Mouse (Mus musculus) lung, postnatal 25 days (tissue): ENCODE data around the gene Cfap69.

Source experiments
- DNase-seq: peaks from one replicate; pipeline ENCODE4 v3.0.0; 2022; ENCODE audit warnings: low spot score

Gene Cfap69

DNA sequence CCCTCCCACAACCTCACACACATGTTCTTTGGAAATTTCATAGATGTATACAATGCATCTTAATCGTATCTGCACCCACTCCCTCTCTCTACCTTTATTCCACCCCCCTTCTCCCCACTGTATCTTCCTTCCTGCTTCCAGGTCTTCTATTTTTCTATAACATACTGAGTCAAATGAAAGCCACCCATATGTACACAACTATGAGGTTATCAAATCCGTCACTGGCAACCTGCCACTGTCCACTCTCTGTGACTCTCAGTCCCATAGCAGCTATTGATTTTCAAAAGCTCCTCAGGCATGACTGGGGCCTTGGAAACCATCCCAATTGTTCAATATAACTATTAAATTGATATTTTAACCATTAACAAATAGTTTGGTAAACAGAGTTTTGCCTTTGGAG, 6.1 kb downstream of the Cfap69 start:
- no peak for DNase-seq

DNA sequence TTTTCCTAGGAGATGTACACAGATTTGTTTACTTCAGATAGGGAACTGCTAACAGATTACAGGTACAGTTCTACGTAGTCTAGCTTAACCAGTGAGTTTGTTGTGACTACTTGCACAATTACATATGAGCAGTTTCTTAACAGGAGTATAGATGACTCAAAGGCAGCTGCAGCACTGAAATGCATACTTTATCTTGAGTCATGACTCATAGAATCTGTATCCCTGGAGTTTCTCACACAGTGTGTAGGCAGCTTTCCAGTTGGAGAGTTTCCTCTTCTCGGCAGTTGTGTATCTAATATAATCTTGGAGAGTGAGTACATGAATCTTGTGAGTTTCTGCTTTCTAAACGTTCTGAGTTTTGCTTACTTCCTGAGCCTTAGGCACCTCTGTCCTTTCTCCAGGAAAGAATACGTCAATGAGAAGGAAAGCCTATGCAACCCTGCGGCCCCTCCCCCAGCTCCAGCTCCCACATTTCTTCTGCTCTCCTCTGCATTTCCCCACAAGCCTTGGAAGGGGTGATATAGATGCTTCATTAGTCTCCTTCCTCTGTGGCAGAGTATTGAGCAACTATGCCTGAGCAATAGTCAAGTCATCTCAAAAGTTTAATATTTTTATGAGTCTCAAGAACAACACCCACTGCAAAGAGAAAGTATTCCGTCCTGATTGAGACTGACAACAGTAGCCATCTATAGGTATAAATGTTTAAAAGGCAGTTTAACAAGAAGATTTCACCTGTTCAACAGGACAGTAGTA, 15.0 kb downstream of the Cfap69 start:
- no peak for DNase-seq

DNA sequence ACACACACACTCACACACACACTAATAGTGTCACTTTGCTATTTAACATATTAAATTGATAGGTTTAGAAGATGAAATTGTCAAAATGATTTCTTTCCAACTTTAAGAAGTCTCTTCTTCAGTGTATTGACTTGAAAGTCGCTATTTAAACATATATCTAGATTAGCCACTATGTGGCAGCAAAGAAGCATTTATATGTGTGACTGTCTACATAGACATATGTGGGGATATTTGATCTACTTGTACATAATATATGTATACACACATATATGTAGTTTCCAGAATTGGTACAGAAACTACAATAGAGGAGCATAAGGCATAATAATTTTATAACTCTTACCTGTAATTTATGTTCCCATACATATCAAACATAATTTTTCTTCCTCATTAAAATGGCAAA, 17.9 kb downstream of the Cfap69 start:
- DNase-seq = no peak

DNA sequence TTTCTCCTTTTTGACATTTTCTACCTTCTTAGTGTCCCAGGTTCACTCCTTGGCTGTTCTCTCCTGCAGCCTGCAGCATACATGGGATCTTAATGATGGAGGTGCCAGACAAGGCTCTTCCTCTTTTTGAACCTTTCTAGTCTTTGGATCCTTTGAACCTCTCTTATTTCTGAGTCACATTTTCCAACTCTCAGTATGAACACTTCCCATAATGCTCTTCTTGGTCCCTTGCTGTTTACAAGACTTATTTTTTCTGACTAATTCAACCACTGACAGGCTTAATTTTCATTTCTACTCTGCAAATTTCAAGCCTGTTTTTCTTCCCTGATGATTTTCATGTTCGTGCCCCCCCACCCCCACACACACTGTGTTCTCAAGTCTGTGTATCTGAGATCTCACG, 25.5 kb downstream of the Cfap69 start:
- no peak for DNase-seq

DNA sequence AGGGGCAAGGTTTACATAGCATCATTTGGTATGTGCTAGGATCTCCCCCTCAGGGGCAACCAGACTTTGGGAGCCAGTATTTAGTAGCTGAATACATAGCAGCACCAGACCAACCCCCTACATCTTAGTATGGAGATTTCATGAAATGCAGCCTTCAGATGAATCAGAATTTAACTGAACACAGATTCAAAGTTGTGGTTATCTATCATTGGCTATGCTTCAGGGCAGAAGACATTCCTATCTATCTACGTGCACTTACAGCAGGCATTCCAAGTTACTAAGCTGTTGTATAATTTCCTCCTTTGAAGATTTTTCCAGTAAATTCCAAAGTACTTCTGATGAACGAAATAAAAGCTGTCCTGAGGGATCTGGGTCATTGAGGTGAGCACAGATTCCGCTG, 38.5 kb downstream of the Cfap69 start:
- no peak for DNase-seq

DNA sequence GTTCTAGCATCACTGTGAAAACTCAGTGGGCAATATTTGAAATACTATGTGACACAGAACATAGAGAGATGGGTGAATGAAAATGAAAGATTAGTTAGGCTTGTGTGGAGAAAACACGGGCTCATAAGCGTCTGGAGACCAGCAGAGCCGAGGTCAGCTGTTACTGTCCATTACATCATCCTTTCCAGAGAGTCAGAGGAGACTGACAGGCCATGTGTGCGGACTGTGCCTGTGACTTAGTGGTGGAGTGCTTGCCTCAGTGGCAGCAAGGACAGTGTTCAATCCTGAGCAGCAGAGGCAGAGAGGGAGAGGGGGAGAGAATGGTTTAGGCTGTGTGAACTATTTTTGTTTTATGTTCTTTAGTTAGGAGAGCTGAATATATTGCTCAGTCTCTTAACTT, 45.7 kb downstream of the Cfap69 start:
- no peak for DNase-seq

DNA sequence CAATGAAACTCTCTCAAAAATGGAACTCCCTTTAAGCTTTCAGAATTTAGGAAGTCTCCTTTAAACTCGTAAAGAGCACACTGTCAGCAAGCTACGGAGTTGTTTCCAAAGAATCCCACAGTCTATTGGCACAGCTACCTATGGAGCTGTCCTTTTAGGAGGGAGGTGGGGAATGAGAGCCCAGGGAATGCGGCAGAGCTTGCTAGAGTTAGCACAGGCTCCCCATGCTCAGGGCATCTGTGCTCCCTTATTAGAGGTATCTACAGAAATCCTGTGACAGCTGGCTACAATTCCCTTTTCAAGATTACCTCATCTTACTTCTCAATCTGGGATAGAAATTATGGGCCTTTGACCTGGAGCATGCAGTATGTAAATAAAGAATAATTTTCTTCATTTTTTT, 53.5 kb downstream of the Cfap69 start:
- DNase-seq = no peak

DNA sequence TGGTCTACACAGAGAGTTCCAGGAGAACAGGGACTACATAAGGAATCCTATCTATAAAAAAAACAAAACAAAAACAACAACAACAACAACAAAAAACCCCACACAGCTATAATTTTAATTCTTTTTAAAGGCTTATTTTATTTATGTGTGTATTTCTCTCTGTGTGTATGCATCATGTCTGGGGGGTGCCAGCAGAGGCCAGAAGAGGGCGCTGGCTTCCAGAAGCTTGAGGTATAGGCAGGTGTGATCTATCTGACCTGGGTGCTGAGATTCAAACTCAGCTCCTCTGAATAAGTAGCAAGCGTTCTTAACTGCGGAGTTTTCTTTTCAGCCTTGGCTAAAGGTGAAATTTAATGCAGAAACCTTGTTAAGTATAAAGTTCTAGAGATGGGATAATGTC, 76.4 kb downstream of the Cfap69 start:
- DNase-seq = no peak

DNA sequence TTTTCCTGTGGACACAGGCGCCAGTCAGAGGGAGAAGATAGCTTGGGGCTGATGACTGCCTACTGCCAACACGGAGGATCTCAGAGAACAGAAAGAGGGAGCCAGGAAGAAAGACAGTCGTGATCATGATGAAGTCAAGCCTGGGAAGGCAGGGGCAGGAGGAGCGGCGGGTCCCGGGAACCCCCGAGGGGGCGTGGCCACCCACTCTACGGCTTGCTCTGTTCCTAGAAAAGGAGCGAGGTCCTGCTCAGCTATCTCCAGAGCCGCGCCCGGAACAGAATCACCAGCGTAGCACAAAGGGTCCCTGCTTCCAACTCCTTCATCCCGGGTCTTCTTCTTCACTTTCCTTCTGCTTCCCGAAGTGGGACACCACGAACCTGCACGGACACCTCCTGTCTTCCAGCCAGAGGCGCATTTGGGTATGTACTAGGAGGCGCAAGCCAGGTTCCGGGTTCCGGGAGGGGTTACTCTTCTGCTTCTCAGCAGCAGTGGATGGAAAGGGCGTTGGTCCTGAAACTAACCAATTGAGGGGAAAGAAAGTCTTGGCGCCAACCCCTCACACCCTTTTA, 90.2 kb downstream of the Cfap69 start, which contains the start of gene Gm8773:
Gene Gm8773 (plus strand): TSS at position 51 of the 569 bp plus-strand sequence.
- DNase-seq = no peak

DNA sequence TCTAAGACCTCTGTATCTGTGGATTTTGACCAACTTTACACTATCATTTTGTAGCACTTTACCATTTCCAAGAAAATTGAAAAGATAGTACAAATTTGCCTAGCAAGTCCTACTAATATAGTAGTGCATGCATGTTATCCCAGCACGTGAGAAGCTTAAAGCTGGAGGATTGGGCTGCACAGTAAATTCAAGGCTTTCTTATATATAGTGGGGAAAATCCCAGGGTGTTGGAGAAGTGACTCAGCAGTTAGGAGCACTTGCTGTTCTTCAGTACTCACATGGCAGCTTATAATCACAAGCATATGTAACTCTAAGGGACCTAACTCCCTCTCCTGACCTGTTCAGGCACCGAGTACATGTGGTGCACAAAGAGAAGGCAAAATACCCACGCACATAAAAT, 101.6 kb downstream of the Cfap69 start:
- no peak for DNase-seq

DNA sequence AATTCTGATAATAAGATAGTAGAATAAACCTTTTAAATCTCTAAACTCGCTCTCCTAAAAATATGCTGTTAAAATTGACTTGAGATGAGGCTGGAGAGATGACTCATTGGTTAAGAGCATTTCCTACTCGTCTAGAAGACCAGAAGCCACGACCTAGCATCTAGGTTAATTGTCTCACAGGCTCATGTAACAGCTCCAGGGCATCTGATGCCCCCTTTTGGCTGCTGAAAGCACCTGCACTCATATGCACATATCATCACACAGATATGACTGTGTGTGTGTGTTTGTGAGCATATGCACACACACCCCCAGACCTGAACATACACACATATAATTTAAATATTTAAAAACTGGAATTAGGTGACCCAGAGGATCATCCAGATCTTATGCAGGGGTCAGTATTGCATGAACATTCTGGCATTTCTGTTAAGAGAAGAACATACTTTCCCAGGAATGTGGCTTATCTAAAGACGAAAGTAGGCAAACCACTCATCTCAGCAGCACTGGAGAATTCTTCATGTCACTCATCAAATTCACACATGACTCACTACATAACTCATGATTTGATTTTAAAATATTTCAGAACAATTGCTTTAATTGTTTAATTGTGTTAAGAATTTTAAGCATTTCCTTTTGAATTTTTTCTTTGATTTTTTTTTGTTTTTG, 102.9 kb downstream of the Cfap69 start:
- DNase-seq = no peak

DNA sequence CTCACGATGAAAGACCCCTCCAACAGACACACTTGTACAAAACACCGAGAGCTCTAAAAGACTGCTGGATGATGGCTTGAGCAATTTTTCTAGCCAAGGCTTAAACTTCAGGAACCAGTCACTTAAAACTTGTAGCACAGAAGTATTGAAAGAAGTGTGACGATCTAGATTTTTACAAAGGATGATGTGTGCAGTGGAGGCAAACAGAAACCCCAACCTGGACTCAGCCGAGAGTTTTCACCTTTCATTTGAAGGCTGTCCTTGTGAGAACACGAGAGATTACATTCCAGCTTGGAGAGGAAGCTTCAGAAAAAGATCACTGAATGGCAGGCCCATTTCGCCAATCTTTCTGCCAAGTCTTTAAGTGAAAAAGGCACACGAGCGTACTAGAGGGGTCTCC, 104.2 kb downstream of the Cfap69 start:
- no peak for DNase-seq

DNA sequence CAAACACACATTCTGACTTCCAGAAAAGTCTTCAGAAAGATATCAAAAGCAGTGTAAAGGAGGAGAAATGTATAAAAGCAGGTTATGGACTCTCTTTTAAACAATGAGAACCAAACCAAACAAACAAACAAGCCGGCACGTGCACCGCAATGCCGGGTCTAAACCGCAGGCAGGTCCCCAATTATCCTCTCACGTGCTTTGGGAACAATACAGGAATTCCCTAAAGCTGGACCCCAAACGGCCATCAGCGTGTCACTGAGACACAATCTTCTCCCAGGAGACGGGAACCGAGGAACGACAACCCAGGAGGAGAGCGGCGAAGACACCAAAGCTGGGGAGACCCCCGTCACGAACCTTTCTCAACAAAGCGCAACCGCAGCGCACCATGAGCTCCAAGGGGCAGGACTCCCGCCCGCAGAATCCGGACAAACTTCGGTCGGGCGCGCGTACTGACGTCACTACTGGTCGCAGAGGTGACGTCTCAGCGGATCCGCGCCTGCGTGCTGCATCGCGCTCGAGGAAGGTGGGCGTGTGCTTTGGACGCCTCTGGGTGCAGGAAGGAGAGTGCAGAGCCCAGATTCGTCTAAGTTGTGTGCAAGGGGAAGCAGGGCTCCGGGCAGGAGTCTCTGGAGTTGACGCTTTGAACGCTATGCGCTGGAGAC, 104.8 kb downstream of the Cfap69 start, which contains the start of gene Gtpbp10:
Gene Gtpbp10 (minus strand): TSS at position 460 of the 662 bp plus-strand sequence.
- peak; percentile 92 for DNase-seq

DNA sequence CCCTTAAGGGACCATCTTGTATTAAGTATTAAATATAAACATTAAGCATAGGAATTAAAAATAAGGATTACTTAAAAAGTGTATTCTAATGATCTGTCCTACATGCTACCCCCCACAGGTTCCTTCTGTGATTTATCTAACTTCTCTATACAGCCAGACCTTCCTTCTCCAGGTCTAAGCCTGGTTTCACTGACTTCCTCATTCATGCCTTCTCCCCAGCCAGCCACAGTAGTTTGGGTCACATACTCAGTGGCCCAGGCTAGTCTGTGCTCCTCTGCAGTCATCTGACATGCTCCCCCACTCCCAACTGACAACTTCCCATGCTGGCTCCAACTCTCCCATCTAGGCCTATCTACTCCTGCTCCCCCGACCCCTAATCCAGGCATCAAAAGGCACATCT, 112.9 kb downstream of the Cfap69 start:
- no peak for DNase-seq

DNA sequence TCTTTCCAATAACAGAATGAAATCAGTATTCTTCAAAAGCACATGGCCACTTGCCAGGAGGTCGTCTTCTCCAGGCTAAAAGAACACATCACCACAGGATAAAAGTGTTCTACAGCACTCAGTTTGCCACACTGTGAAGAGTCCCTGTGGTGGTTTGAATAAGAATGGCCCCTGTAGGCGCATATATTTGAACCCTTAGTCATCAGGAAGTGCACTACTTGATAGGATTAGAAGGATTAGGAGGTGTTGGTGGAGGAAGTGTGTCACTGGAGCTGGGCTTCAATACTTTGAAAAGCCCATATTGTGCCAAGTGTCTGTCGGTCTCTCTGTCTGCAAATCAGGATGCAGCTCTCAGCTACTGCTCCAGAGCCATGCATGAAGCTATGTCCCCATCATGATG, 123.7 kb downstream of the Cfap69 start:
- no peak for DNase-seq

DNA sequence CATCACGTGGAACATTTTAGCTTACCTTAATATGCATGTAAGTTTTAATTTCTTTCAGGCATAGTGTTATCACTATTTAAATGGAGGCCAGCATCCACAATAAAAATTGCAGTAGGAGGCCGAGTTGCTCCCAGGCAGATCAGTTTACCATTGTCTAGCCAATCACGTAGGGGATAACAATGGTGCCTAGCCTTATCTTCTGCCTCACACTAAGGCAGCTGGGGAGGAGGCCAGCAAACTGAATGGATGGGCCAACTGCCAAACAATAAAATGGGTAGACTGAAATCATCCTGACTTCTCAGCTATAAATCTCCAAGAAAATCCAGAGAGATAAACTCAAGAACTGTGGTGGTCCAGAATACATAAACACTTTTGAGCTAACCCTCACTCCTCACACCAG, 124.3 kb downstream of the Cfap69 start:
- DNase-seq = no peak

DNA sequence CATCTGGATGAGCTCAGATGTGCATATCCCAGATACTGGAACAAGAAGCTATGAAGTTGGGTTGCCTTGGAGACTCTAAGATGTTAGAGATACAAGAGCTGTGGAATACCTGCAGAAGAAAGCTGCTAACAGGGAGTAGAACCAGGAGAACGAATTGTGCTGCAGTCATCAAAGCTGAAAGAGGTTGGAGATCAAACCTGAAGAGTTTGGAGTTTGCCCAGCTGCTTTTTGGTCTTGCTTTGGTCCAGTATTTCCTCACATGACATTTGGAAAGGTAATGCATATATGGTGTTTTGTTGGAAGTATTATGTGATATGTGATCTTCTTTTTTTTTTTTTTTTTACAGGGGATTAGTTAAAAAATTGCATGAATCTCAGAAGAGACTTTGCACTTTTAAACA, 127.9 kb downstream of the Cfap69 start:
- no peak for DNase-seq

DNA sequence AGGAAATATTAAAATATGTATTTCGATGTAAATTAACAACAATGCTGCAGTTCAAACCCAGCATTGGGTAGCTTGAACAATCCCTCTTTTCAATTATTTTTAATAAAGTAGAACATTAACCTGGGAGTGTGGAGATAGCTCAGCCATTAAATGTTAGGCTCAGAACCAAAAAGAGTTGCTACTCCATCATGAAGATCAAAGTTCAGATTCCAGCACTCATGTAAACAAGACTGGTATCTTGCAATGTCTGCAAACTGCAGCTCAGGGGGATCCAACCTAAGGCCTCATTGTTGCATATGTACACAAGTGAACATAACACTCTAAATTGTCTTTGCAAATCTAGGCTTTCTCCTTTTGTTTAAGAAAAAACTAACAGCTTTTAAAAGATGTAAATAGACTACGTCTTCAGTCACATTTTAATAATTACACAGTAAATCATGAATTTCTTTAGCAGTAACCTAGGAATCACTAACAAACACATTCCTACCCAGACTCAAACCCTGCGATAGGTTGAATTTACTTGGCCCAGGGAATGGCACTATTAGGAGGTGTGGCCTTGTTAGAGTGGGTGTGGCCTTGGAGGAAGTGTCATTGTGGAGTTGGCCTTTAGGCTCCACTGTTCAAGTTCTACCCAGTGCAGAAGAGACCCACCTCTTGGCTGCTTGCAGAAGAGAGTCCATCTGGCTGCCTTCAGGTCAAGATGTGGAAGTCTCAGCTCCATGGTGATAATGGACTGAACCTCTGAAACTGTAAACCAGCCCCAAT, 130.2 kb downstream of the Cfap69 start:
- DNase-seq = no peak
